Mouse (Mus musculus): ENCODE measurements around the gene Foxn3. TPM values are rescaled to one million over a fixed set of nuclear protein-coding genes. Genes with fewer than 3 reads are reported as not detected.

Foxn3 gene
- polyA plus RNA-seq, 1 experiment from 2014 or later = 88.9 TPM

DNA sequence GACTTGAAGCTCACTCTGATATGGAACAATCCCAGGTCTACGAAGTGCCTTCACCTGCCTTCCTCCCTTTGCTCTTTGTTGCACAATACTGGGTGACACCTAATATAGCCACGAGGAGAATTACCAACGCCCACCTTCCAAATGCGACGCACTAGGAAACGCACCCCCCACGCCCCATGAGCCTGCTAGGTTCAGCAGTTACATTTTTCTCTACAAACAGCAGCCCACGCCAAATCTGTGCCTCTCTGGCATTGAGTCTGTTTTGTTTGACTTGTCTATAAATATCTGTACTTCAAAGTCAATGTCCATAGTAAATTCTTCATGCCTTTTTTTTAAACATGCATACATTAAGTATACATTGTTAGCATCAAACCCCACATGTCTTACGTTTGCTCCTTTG lies 145.5 kb downstream of the Foxn3 start:
- H3K36me3 ChIP-seq = no peaks in the 10 kb centered on the region
- no peak overlapping the region for H3K27ac ChIP-seq
- no peak for ATAC-seq (ENCODE audit: low FRiP score, low read depth)
- H3K4me1 ChIP-seq = no peaks in the 10 kb centered on the region
- no peak overlapping the region for H3K4me3 ChIP-seq
- no peaks in the 10 kb centered on the region for H3K27me3 ChIP-seq (replicated peaks)
- 86% methylated on average over 9 of the region's 9 CpGs for WGBS
- no peaks in the 10 kb centered on the region for H3K9me3 ChIP-seq
- no peak overlapping the region for H3K9ac ChIP-seq
- no peak overlapping the region for H3K4me2 ChIP-seq (replicated peaks)

DNA sequence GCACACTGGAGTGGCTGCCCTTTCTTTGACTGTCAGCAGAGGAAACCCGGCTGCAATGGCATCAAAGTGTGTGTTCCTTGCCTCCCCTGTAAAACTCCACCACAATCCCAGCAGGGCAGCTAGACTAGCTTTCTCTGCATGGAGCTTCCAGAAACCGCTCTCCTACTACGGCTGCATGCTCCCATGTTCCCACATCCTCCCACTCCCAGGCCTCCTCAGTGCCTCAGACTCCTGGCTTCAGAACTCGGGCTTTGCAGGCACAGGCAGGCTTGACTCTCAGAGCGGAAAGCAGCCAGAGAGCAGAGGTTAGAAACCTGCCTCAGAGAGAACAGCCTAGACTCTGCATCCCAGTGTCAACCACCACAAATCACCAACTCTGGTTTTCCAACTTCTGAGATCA lies 147.8 kb downstream of the Foxn3 start:
- H3K27me3 ChIP-seq (replicated peaks) = no peaks in the 10 kb centered on the region
- H3K4me2 ChIP-seq (replicated peaks) = no peak overlapping the region
- no peak overlapping the region for H3K27ac ChIP-seq
- ATAC-seq (ENCODE audit: low FRiP score, low read depth) = no peak
- H3K9ac ChIP-seq = no peak overlapping the region
- H3K4me1 ChIP-seq = no peaks in the 10 kb centered on the region
- H3K36me3 ChIP-seq = no peaks in the 10 kb centered on the region
- 56% methylated on average over 5 of the region's 5 CpGs for WGBS
- H3K4me3 ChIP-seq = no peak overlapping the region
- no peaks in the 10 kb centered on the region for H3K9me3 ChIP-seq

DNA sequence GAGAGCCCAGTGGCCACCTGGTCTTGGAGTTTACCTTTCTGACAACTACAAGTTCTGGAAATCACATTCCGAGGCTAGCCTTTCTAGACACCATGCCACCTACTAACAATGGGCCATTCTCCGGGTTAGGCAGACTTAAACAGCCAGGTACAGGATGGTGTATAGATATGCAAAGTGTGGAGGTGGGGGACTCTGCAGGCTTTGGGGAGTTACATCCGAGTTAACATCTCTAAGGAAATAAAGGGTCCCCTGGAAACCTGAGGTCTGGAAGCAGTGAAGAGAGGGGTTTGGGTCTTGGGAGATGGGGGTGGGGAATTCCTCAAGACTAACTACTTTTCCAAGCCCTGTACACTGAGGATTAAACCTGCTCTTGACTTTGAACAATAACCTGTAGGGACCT lies 150.9 kb downstream of the Foxn3 start:
- Histone ChIP-seq H3K9me3 (no peaks in the 10 kb centered on the region), H3K4me2 (replicated peaks) (no peak overlapping the region), H3K36me3 (no peaks in the 10 kb centered on the region), H3K4me3 (no peak overlapping the region), H3K4me1 (peaks cover 5% of the 10 kb centered on the region), H3K27me3 (replicated peaks) (no peaks in the 10 kb centered on the region), H3K27ac (no peak overlapping the region), H3K9ac (no peak overlapping the region)
- no peak for ATAC-seq (ENCODE audit: low FRiP score, low read depth)
- 30% methylated on average over 3 of the region's 3 CpGs for WGBS

DNA sequence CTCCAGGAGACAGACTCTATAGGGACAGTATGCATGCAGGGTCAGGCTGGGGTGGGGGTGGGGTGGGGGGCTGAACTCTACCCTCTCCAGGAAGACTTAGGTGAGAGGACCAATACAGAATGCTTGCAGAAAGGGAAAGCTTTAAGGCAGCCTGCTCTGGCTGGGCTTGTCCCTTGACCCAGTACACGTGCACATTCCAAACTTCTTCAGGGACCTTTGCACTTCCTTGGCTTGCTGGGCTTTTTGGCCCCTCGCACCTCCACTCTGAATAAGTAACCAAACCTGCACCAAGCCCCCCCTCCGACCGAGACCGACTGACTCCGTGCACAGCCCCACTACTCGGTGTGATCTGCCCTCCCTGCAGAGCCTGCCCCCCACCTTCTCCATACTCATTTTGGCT lies 151.3 kb downstream of the Foxn3 start:
- Histone ChIP-seq H3K27ac (no peak overlapping the region), H3K9me3 (no peaks in the 10 kb centered on the region), H3K4me1 (peaks cover 5% of the 10 kb centered on the region), H3K36me3 (no peaks in the 10 kb centered on the region), H3K27me3 (replicated peaks) (no peaks in the 10 kb centered on the region), H3K9ac (no peak overlapping the region), H3K4me2 (replicated peaks) (no peak overlapping the region), H3K4me3 (no peak overlapping the region)
- WGBS = 32% methylated on average over 7 of the region's 7 CpGs
- no peak for ATAC-seq (ENCODE audit: low FRiP score, low read depth)

DNA sequence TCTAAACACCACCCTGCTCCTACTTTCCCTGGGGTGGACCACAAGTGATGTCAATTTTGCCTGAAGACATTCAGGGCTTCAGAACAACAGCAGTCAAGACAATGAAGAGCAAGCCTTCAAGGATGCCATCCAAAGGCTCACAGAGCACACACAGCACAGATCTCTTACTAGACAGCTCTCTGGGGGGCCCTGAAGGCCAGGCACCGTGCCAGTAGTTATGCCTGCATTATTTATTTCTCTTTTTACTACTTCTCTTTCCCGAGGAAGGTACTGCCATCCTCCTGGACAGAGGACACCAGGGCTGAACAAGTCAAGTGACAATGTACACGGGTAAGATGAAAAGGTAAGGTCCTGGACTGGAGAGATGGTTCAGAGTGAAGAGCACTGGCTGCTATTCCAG lies 154.7 kb downstream of the Foxn3 start:
- no peak overlapping the region for H3K9ac ChIP-seq
- no peaks in the 10 kb centered on the region for H3K27me3 ChIP-seq (replicated peaks)
- no peaks in the 10 kb centered on the region for H3K36me3 ChIP-seq
- H3K9me3 ChIP-seq = no peaks in the 10 kb centered on the region
- WGBS = 68% methylated on average over 3 of the region's 3 CpGs
- H3K4me2 ChIP-seq (replicated peaks) = no peak overlapping the region
- no peak overlapping the region for H3K4me3 ChIP-seq
- H3K4me1 ChIP-seq = peaks cover 10% of the 10 kb centered on the region
- no peak for ATAC-seq (ENCODE audit: low FRiP score, low read depth)
- no peak overlapping the region for H3K27ac ChIP-seq

DNA sequence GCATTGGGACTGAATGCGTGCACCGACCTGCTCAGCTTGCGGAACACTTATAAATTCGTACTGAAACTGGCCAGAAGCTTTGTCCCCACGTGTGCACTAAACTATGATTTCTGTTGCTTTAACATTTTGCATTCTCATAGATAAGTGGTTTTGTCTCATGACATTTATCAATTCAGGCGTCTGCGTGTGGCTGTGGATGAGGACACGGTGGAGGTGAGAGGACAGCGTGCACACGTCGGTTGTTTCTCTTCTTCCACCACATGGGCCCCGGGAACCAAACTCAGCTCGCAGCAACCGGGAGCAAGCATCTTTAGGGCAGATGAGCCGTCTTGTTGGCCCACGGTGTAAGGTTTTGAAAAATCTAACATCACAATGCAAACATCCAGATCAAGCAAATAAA lies 155.3 kb downstream of the Foxn3 start:
- ATAC-seq (ENCODE audit: low FRiP score, low read depth) = no peak
- Histone ChIP-seq H3K9me3 (no peaks in the 10 kb centered on the region), H3K4me3 (no peak overlapping the region), H3K27ac (no peak overlapping the region), H3K4me1 (peaks cover 10% of the 10 kb centered on the region), H3K27me3 (replicated peaks) (no peaks in the 10 kb centered on the region), H3K4me2 (replicated peaks) (no peak overlapping the region), H3K36me3 (no peaks in the 10 kb centered on the region), H3K9ac (no peak overlapping the region)
- WGBS = 88% methylated on average over 16 of the region's 16 CpGs

DNA sequence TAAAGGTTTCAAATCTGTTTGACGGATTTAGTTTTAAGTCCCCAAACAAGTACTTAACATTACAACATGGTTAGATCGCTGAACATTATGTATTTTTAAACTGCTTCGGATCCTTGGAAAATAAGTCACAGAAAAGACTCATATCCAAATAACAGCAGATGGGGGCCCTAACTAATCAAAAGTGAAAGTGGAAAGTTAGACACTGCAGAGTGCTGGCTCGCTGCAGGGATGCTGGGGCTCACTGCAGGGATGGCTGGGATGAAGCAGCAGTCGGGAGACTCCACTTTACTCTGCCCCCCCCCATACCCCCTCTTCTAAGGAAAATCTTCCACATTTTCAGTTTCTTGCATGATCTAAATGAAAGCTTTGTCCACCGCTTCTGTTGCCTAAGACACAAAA lies 156.1 kb downstream of the Foxn3 start:
- Histone ChIP-seq H3K4me1 (peaks cover 10% of the 10 kb centered on the region), H3K4me3 (no peak overlapping the region), H3K27me3 (replicated peaks) (no peaks in the 10 kb centered on the region), H3K27ac (no peak overlapping the region), H3K9me3 (no peaks in the 10 kb centered on the region), H3K9ac (no peak overlapping the region), H3K36me3 (no peaks in the 10 kb centered on the region), H3K4me2 (replicated peaks) (no peak overlapping the region)
- 73% methylated on average over 6 of the region's 6 CpGs for WGBS
- ATAC-seq (ENCODE audit: low FRiP score, low read depth) = no peak

DNA sequence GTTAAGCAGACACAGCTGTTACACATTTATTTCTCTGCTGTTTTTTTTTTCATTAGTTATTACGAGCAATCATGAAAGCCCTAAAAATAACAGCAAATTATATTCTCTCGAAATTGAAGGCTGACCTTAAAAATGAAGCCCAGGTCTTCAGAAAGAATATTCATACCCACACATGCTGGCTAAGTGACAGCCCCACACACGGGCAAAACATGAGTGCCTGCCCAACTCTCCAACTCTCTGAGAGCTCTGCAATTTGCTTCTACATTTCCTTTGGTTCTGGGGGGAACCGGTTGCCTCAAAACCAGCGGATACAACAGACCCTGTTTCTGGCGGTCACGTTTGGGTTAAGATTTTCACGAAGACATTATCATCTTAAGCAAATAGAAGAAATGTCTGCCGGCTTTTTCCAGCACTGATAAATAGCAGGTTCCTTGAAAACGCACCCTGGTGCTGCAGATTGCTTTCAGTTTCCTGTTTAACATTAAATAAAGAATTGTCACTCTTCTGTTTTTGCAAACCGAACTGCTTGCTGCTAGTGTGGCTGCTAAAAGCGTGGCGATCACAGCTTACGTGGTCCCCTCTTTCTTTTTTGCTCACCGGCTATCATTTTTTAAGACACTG lies 156.6 kb downstream of the Foxn3 start:
- no peak overlapping the region for H3K4me2 ChIP-seq (replicated peaks)
- H3K9me3 ChIP-seq = no peaks in the 10 kb centered on the region
- WGBS = 76% methylated on average over 15 of the region's 15 CpGs
- no peak for ATAC-seq (ENCODE audit: low FRiP score, low read depth)
- no peaks in the 10 kb centered on the region for H3K27me3 ChIP-seq (replicated peaks)
- peaks cover 10% of the 10 kb centered on the region for H3K4me1 ChIP-seq
- H3K36me3 ChIP-seq = no peaks in the 10 kb centered on the region
- no peak overlapping the region for H3K4me3 ChIP-seq
- no peak overlapping the region for H3K27ac ChIP-seq
- no peak overlapping the region for H3K9ac ChIP-seq

DNA sequence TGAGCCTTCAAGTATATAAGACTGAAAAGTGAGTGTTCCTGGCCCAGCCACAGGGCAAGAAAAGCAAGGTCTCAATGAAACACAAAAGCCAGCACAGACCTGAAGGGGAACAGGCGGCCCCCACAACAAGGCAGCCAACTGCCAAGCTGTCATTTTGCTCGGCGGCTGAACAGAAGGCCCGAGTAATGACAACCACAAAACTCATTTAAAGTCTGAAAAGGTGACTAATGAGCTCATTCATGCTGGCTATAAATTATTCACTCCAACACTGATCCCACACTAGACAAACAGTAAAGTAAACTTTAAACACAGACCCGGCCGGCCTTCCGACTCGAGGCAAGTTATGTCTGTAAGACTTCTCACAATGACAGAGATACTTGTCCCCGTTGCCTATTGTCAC lies 157.1 kb downstream of the Foxn3 start:
- H3K9me3 ChIP-seq = no peaks in the 10 kb centered on the region
- H3K4me3 ChIP-seq = no peak overlapping the region
- peak; percentile 65; the same call in 1 of the 2 replicates for ATAC-seq (ENCODE audit: low FRiP score, low read depth)
- H3K36me3 ChIP-seq = no peaks in the 10 kb centered on the region
- no peak overlapping the region for H3K4me2 ChIP-seq (replicated peaks)
- WGBS = 11% methylated on average over 9 of the region's 9 CpGs
- no peak overlapping the region for H3K9ac ChIP-seq
- H3K27me3 ChIP-seq (replicated peaks) = no peaks in the 10 kb centered on the region
- peaks cover 10% of the 10 kb centered on the region for H3K4me1 ChIP-seq
- no peak overlapping the region for H3K27ac ChIP-seq

DNA sequence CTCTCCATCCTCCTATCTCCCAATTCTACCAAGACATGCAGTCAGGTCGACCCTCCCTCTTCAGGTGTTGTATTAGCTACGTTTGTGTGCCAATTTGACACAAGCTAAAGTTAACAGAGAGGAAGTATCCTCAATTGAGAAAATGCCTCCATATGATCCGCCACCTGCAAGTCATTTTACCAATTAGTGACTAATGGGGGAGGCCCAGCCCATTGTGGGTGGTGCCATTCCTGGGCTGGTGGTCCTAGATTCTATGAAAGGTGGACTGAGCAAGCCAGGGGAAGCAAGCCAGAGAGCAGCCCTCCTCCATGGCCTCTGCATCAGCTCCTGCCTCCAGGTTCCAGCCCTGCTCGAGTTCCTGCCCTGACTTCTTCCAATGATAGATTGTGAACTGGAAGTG lies 158.0 kb downstream of the Foxn3 start:
- WGBS = 83% methylated on average over 4 of the region's 4 CpGs
- Histone ChIP-seq H3K27ac (no peak overlapping the region), H3K9me3 (no peaks in the 10 kb centered on the region), H3K9ac (no peak overlapping the region), H3K27me3 (replicated peaks) (no peaks in the 10 kb centered on the region), H3K36me3 (no peaks in the 10 kb centered on the region), H3K4me2 (replicated peaks) (no peak overlapping the region), H3K4me3 (no peak overlapping the region), H3K4me1 (peaks cover 10% of the 10 kb centered on the region)
- no peak for ATAC-seq (ENCODE audit: low FRiP score, low read depth)

DNA sequence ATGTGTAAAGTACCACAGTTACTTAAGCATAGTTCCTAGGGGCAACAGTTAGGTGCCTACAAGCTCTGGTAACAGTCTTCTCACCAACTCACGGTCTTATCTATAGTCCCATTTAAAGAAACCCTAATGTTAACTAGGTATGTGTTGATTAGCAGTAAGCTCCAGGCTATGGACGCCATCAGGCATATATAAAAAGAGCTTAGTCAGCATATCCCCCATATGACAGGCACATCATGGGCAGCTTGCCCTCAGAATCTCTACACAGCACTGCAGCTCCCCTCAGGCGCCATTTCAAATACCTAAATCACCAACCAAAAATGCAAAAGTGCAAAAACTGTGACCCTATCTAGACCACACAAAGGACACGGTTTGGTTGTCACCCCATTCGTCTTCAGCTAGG lies 160.4 kb downstream of the Foxn3 start:
- H3K36me3 ChIP-seq = no peaks in the 10 kb centered on the region
- 0 out of 2 replicates have a peak, but pooled peaks cover 6% of the 10 kb centered on the region for H3K9me3 ChIP-seq
- no peak overlapping the region for H3K9ac ChIP-seq
- no peak overlapping the region for H3K4me3 ChIP-seq
- H3K27me3 ChIP-seq (replicated peaks) = no peaks in the 10 kb centered on the region
- ATAC-seq (ENCODE audit: low FRiP score, low read depth) = no peak
- peaks cover 5% of the 10 kb centered on the region; the same call in 1 of the 2 replicates for H3K4me1 ChIP-seq
- no peak overlapping the region for H3K27ac ChIP-seq
- H3K4me2 ChIP-seq (replicated peaks) = no peak overlapping the region
- 95% methylated on average over 5 of the region's 5 CpGs for WGBS

DNA sequence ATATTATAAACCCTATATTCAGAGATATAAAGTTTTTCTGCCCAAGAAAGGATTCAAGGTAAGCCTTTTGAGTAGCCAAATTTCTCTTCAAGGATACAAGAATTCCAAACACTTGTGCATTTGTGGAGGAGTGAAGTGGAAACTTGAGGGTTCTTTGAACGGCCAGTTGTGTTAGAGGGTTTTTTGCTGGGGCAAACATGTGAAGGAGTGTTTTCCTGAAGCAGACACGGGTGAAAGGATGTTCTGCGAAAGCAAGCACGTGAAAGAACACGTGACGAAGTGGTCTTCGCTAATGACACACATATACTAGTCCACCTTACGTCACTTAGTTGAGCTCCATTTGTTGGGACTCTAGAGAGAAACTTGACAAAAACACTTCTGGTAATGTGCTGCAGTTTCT lies 162.5 kb downstream of the Foxn3 start:
- H3K4me3 ChIP-seq = no peak overlapping the region
- peaks cover 10% of the 10 kb centered on the region; the same call in 1 of the 2 replicates for H3K9me3 ChIP-seq
- no peak overlapping the region for H3K9ac ChIP-seq
- H3K4me2 ChIP-seq (replicated peaks) = no peak overlapping the region
- no peak for ATAC-seq (ENCODE audit: low FRiP score, low read depth)
- no peaks in the 10 kb centered on the region for H3K4me1 ChIP-seq
- H3K27ac ChIP-seq = no peak overlapping the region
- no peaks in the 10 kb centered on the region for H3K27me3 ChIP-seq (replicated peaks)
- no peaks in the 10 kb centered on the region for H3K36me3 ChIP-seq
- 95% methylated on average over 8 of the region's 8 CpGs for WGBS

DNA sequence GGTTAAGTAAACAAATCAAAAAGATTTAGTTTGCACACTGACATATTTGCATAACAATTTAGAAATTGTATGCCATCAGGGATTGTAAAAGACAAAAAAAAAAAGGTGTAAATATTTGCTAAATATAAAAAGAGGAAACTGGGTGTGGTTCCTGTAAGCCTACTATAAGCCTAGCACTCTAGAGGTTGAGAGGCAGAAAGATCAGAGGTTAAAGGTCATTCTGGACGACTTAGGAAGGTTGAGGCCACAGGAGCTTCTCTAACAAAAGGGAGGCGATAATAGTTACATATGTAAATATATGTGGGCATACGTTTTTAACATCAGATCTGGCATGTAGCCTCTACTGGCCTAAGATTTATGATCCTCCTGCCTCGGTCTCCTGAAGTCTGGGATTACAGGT lies 163.8 kb downstream of the Foxn3 start:
- H3K9me3 ChIP-seq = peaks cover 10% of the 10 kb centered on the region; the same call in 1 of the 2 replicates
- no peak overlapping the region for H3K27ac ChIP-seq
- H3K4me3 ChIP-seq = no peak overlapping the region
- H3K27me3 ChIP-seq (replicated peaks) = no peaks in the 10 kb centered on the region
- ATAC-seq (ENCODE audit: low FRiP score, low read depth) = no peak
- H3K4me2 ChIP-seq (replicated peaks) = no peak overlapping the region
- no peak overlapping the region for H3K9ac ChIP-seq
- no peaks in the 10 kb centered on the region for H3K4me1 ChIP-seq
- WGBS = 85% methylated on average over 4 of the region's 4 CpGs
- H3K36me3 ChIP-seq = no peaks in the 10 kb centered on the region
